Mouse (Mus musculus): ENCODE data around the gene Dhrs3.

The Dhrs3 gene

DNA sequence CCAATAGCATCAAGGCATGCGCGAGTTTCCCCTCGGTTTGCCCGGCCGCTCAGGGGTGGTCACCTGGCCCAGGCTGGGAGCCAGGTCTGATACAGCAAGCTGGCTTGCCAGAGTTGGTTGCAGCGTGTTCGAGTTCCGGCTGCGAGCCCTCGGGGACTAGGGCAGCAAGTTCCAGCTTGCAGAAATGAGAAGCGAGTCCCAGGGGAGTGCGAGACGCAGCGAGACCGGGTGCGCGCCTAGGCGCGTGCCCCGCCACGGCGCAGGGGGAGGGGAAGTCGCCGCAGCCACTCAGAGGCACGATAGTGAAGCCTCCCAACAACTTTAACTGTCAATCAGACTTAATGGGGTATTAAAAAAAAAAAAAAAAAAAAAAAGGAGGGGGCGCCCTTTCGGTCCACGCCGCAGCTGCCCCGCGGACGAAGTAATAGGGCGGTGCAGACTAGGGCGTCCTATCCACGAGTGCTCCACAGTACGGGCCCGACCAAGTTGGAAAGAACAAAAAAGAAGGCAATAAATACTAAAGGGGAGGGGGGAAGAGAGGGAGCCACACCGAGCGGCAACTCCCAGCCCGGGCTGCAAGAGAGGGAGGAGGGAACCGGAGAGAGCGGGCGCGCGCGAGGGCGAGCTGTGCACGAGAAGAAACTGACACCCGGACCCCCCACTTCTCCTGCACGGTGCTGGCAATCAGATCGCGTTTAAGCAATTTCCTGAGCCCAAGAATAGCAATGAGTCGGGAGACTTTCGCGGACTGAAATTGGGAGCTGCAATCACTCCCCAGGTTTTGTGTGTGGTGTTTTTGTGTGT is at the start of gene Dhrs3:
TSS of gene Dhrs3 (plus strand) at position 695 of the 804 bp plus-strand sequence.
- peak; percentile 78 for DNase-seq (ENCODE audit: low read depth, low spot score)

DNA sequence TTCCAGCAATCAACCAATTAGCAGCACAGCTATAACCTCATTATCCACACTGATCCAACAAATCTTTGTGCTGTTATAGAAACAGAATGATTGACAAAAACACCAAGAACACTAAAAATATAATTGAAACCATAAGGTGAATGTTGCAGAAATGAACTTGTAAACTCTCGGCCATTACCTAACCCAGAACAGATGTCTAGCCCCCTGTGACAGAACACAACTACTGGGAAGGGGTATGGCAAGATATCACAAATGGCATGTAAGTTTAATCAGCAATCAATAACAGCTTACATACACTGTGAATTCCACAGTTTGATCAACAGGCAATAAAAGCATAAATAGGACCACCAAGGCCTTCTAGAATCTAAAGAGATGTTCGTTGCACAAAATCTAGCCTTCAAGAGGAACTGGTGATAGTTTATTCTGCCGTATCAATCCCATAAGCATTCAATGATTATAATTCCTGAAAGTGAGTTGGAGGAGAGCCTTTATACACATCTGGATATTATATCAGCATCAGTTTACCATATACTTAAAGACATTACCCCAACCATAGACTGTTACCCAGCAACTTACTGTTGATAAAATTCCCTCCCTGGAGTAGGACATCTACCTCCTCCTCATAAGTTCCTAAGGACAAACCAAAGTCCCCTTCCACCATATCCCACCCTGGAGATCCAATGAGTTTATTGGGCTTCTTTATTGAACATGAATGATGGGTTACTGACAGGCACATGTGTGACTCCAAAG is 30.7 kb upstream of the Dhrs3 start:
- DNase-seq (ENCODE audit: low read depth, low spot score) = no peak

DNA sequence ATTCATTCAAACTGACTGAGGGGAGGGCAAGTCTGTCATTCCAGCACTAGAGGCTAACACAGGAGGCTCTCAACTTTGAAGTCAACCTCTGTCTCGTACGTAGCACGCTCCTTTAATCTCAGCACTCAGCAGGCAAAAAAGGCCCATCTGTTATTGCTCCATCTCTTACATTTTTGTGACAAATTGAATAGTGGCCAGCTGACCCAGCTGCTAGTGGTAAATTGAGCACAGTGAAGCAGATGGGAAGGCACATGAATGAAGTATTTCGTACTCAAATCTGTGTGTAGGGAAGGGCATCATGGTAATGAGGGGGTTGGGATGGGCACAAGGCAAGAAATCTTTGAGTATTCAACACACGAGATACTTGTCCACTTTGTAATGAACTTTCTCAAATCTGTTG is 24.7 kb upstream of the Dhrs3 start:
- DNase-seq (ENCODE audit: low read depth, low spot score) = no peak

DNA sequence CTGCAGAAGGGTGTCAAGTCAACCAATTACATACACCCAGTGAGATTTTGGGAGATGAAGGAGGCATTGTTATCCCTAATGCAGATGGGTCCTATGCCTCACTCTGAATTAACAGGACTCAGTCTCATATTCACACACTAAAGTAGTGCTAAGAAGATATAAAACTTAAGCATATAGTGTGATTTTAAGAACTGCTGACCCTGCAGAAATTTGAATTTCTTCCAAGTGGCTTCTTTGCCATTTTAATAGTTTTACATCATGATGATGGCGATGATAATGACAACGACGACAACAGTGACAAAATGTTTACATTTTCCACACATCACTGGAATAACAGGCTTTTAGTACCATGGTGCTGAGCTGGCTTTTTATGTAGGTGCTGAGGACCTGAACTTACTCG is 24.0 kb upstream of the Dhrs3 start:
- DNase-seq (ENCODE audit: low read depth, low spot score) = no peak

DNA sequence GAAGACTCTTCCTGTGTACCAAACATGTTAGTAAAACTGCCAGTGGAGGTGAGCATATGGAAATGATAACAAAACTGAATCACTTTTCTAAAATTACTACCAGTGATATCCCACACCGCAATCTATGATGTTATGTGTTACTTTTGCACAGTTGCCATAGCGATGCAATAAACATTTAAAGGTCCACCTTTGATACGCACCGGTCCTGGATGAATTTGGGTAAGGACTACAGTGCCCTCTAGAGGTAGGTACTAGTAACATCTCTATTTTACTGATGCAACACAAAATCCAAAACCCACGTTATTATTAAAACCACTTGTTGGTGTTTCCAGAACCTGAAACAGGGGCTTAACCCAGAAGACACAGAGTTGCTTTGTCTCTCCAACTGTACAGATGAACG is 19.7 kb upstream of the Dhrs3 start:
- DNase-seq (ENCODE audit: low read depth, low spot score) = no peak

DNA sequence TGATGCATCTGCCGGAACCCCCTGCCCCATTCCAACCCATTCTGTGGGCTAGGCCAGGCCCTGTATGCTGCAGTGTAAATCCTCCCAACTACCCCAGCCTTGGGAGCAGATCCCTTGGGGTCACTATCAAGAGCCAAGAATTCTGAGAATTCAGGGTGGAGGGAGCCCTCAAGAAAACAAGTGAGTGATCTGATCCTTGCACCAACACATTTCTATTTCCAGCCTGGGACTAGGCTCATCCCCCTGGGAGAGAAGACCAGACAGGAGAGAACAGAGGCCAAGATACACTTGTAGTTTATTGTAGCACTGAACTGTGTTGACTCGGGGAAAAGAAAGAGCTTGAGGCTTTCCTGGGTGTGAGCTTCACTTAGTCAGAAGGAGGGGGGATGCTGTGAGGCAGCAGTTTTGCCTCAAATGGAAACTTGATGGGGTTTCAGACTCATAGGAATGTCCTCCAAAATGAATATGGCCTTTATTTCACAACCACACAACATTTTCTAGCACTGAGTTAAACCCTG is 17.0 kb upstream of the Dhrs3 start:
- DNase-seq (ENCODE audit: low read depth, low spot score) = no peak

DNA sequence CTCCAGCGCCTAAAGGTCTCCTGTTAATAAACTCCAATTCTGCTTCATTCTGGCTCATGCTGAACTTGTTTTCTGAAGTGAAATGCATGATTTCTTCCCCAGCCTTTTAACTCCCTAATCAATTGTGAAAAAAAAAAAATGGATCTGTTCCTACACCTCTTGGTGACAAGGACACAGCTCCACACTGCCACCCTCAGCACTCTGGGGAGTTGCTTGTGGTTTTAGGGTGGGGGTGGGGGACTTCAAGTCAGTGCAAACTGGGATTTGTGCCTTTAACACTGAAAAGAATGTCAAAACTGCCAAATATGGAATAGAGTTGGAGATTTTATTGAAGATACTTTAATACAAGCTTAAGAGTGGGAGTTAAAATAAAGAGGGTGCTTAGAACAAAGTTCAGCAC is 13.1 kb upstream of the Dhrs3 start:
- no peak for DNase-seq (ENCODE audit: low read depth, low spot score)

DNA sequence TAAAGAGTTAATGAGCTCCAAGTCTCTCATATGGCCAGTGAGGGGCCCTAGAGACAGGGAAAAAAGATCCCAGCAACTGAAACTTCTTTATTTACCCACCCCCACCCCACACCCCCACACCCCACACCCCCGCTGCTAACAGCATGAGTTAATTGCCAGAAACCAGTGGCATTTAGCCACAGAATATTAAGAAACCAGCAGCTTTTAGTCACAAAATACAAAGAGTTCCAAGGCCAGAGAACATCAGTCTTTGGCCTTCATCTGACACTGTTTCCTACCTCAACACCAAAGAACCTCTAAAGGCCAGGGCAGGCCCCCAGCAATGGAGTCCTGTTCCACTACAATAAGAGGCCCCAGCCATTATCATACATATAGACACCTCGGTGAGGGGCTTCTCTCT is 11.3 kb upstream of the Dhrs3 start:
- DNase-seq (ENCODE audit: low read depth, low spot score) = no peak

DNA sequence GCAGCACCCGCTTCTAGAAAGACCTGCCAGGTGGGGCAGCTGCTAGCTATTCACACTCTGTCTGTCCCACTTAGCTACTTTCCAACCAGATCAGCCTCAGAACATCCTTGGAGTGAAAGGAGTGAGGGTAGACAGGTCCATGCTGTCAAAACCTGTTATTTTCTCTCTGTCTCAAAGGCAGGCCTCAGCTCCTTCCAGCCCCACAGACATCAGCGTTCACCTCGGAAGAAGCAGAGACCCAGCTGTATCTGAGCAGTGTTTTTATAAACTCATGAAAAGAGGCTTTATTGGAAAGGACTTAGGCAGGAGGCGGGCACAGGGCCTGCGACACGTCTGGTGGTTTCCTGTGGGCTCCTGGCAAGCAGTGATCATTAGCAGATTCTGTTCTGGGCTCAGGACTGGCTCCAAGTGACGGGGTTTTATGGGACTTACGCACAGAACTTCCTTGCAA is 9.7 kb upstream of the Dhrs3 start:
- DNase-seq (ENCODE audit: low read depth, low spot score) = no peak

DNA sequence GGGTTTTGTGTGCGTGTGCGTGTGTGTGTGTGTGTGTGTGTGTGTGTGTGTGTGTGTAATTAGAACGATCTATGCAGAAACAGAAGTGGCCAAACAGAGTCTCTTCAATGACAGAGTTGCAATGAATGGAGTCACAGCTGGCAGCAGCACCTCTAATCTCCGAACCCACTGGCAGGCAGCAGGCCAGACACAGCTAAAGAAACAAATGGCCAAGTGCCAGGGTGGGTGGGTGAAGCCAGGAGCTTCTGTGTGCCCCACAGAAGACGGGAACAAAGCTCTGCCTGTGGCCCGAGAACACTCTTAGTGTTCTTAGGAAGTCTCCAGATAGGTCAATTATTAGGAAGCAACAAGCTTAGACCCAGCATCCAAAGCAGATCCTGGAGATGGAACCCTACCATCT is 6.2 kb upstream of the Dhrs3 start:
- DNase-seq (ENCODE audit: low read depth, low spot score) = no peak

DNA sequence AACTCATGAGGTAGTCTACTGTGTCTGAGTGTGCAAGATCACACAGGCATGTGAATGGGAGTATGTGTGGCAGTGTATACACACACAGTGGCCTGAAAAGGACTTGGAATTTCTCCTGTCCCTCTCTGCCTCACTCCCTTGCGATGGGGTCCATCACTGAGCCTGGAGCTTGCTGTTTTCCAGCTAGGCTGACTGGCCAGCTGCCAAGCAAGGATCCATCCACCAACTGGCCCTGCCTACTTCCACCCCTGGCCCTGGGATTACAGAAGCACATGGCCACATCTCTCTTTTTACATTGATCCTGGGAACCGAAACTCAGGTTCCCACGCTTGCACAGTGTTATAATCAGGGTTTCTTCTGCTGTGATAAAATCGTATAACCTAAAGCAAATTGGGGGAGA is 3.9 kb upstream of the Dhrs3 start:
- no peak for DNase-seq (ENCODE audit: low read depth, low spot score)

DNA sequence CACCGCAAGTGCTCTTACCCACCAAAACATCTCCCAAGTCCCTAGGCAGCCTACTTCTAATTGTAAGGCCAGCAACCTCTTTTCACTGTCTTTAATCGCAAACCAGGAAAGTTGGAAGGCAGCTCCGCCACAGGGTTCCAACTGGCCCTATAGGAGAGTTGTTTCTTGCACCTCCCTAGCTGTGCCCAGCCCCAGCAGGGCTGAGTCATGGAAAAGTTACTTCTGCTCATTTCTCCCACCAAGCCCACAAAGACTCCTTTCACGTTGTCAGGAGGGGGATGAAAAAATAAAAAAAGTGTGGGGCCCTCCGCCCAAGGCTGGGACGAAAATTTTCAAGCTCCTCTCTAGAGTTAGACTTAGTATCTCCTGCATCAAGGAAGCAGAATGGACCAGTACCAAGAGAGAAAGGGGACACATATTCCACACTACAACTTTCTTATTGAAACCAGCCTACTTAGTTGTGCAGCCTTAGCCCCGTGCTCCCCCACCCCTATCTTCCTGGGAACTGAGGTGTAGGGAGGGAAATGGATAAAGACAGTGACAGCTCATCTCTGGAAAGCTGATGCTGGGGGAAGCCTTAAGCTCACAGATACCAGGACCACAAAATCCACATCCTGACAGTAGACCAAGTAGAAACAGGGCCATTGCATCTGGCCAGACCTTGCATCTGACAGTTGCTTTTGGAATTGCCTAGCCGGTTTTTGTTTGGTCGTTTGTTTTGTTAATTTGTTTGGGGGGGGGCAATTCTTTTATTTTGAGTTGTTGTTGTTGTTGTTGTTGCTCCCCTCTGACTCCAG is 2.9 kb upstream of the Dhrs3 start:
- no peak for DNase-seq (ENCODE audit: low read depth, low spot score)

DNA sequence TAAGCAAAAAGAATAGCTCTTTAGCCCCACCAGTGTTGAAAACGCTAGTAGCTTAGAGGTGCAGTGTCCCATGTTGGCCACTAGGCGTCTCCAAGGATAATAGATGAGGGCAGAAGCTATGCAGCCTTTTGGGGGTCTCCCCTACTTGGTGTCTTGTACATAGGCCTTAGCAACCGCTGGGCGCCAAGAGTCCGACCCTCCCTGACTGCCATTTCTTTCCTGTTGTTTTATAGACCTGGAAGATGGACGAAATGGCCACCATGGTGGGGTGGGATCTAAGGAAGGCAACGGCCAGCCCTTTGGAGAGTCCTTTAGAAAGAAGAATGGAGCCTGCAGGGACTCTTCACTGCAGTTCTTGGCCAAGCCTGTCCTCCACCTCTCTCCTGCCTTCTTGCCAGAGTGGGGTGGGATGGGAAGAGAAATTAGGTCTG is 1.9 kb upstream of the Dhrs3 start:
- peak; percentile 60 for DNase-seq (ENCODE audit: low read depth, low spot score)

DNA sequence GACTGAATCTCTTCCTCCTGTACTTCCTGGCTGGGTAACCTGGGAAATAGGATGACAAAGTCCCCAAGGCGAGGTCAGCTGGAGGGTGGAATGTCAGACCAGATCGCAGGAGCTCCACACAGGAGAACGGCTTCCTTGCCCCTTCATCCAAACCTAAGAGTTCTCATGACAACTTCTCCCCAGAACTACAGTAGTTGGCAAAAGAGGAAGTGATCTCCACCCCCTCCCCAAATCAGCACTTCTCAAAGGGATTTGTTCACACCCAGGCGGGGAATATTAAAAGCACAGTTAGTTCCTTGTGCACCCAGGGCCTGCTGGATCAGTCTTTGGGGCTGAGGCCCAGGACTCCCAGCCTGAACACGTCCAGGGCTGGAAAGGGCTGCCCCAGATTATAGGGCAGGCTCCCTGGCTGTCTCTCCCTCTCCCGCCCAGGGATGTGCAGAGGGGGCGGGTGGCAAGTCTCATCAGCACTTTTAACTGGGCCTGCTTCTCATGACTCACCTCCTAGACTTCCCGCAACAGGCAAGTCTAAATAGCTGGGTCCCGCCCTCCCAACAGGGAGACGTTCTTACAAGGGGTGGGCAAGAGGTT is 1.4 kb upstream of the Dhrs3 start:
- no peak for DNase-seq (ENCODE audit: low read depth, low spot score)

DNA sequence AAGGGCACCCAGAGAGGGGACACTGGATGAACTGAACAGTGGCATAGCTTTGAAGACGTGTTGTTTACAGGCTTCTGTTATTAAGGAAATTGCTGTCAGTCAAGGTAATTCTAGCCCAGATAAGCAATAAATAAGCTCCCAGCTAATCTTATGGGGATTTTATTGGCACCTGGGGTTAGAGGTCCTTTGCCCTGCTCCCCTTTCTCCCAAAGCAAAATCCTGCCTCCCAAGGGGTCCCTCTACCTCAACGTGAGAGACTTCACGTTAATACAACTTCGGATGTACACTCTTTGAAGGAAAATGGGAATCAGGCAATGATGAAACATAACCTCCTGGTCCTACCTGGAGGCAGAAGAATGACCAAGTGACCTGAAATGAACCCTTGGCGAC is 889 bp upstream of the Dhrs3 start:
- DNase-seq (ENCODE audit: low read depth, low spot score) = no peak

DNA sequence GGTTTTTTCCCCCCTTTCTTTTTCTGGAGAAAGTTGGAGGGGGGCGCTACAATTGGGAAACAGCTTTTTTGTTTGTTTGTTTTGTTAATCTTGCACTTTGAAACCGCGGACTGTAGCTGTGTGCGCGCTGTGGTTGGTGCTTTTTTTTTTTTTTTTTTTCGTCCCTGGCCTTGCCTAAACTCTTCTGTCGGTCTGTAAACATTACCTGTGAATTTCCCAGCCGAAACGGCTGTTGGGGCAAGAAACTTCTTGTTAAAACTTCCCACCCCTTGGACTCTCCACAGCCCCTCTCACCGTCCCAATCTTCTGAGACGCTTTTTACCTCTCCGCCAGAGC is 278 bp downstream of the Dhrs3 start:
- DNase-seq (ENCODE audit: low read depth, low spot score) = no peak

DNA sequence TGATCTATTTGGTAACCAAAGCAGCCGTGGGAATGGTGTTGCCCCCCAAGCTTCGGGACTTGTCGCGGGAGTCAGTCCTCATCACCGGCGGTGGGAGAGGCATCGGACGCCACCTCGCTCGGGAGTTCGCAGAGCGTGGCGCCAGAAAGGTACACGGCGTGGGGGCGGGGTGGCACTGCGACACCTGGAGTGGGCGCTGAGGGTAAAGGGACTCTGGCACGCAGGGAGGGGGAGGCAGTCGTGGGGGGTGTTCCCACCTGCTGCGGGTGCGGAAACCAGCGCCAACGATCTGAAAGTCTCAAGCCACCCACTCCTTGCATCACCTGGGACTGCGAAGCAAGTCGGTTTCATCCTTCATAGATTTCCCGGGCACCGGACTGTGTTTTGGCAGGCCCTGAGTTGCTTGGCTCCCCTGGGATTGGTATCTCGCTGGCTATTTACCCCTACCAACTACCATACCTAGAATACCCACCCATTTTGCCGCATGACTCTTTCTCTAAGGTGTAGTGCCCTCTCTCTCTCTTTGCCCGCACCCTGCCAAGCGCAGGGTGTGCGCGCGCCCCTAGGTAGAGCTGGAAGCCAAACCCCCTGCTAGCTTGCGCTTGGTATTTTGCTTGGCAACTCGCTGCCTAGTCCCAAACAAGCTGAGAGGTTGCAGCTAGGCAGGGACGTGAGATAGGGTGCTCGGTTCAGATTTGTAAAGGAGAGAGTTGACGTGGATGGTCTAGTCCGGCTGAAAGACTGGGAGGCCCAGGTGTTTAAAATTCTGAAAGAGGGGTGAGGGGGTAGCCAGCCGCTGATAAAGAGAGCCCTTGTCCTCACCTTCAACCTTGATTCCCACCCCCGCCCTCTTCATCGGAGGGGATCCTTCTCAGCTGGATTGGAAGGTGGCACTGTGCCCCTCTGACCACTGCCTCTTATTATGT is 1.2 kb downstream of the Dhrs3 start:
- DNase-seq (ENCODE audit: low read depth, low spot score) = no peak

DNA sequence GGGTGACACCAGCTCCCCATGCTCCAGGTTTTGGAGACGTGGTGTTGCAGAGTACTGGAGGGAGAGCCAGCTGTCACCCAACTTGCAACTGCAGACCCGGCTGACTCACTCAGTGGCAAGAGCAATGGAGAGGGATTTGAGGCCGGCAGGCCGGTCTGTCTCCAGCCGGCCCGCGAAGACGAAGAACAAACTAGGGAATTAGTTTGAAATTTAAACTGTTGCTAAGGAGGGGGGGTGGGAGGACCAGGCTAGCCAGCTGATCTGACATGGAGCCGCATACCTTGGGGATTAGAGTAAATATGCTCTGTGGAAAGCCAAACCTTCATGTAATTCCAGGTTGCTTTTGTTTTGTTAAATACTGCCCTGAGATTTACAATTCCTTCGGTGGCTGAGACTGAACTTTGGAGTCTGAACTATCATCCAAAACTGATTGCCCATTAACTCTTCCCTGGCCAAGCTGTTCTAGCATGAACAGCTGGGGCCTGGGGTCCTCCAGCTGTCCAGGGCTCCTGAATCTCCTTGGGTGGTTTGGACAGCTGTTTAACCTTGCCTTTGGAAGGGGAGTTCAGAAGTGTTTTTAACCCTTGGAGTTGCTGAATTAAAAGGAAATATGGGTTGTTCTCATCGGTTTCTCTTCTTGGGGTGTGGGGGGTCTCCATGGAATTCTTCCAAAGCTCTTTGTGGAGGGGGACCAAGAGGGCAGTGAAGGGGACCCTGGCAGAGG is 2.0 kb downstream of the Dhrs3 start:
- DNase-seq (ENCODE audit: low read depth, low spot score) = no peak

DNA sequence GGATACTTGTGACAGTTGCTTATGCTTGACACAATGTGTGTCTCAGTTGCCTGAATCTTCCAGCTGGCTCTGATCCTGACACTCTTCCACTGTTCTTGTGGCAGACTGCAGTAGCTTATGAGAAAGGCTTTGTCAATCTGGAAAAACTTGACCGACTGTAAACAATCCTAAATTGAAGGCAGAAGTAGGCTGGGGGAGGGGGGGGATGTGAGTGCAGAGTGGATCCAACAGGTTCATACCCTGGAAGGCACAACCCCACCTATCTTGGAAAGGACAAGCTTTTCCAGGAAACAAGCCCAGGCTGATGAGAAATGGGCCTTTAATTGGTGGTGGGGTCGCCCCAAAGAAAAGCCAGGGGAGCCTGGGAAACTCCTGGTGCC is 2.6 kb downstream of the Dhrs3 start:
- no peak for DNase-seq (ENCODE audit: low read depth, low spot score)

DNA sequence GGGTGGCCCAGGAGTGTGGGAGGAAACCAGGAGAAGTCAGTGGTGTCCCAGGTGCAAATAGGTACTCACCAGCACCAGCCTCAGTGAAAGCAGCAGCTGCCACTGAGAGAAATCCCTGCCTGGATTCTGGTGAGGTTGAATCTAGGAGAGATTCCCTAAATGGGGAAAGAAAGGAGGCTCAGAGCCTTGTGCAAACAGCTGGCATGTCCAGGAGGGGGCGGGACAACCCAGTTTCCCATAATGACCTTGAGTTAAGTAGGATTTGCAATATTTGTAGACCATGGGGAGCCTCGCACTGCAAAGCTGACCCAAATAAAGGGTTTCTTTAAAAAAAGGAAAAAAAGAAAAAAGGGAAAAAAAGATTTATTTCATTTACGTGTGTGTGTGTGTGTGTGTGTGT is 3.7 kb downstream of the Dhrs3 start:
- no peak for DNase-seq (ENCODE audit: low read depth, low spot score)
